Mouse (Mus musculus): Measurements from ENCODE around the gene Plekhs1. TPM values are rescaled to one million over a fixed set of nuclear protein-coding genes. Genes with fewer than 3 reads are reported as not detected.

Plekhs1 gene
- total and polyA plus RNA-seq, 3 experiments = 0.84 to 0.85 TPM; not detected in 1

DNA sequence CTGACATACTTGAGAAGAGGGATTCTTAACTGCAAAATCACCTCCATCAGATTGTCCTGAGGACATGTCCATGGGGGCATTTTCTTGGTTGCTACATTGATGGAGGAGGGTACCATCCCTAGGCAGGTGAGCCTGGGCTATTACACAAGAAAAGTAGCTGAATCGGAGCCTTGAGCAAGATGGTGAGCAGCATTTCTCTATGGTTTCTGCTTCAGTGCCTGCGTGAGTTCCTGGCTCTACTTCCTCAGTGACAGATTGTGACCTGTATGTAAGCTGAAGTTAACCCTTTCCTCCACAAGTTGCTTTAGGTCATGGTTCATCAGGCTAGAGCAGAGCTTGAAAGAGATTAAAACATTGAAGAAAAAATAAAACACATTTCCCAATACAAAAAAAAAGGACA lies 6.1 kb upstream of the Plekhs1 start:
- TF ChIP-seq POLR2A (IDR thresholded peaks at IDR 0.05; ENCODE audit: control insufficient read depth in 1 of 2, insufficient read depth in 1 of 2, low read depth in 1 of 2, low read length in 2 of 2, poor library complexity in 1 of 2) (no peak), EP300 (IDR thresholded peaks at IDR 0.05; ENCODE audit: low read depth in 1 of 2, low read length in 2 of 2) (peak in 1 of 2 experiments; percentile 37; a peak in 1 of 4 replicates)
- Histone ChIP-seq H3K79me2 (ENCODE audit: control insufficient read depth, insufficient read depth, low read length, poor library complexity) (no peaks in the 10 kb centered on the region), H3K27ac (ENCODE audit: control insufficient read depth, low read depth, low read length) (no peak overlapping the region), H3K4me3 (ENCODE audit: control insufficient read depth in 1 of 2, insufficient read depth in 1 of 2, low read depth in 2 of 2, low read length in 2 of 2) (no peak overlapping the region), H3K9ac (ENCODE audit: control insufficient read depth, low read depth, low read length, poor library complexity, severe bottlenecking) (no peak overlapping the region), H3K4me1 (ENCODE audit: control insufficient read depth in 1 of 2, insufficient read depth in 2 of 2, low read length in 2 of 2) (peaks cover 33 to 38% of the 10 kb centered on the region in 2 experiments), H3K9me3 (replicated peaks; ENCODE audit: insufficient read depth, low read length) (no peaks in the 10 kb centered on the region), H3K27me3 (ENCODE audit: control insufficient read depth in 1 of 2, insufficient read depth in 2 of 2, low read length in 2 of 2) (no peaks in the 10 kb centered on the region), H3K36me3 (ENCODE audit: control insufficient read depth in 1 of 2, insufficient read depth in 2 of 2, low read length in 2 of 2) (peaks cover 0 to 31% of the 10 kb centered on the region in 2 experiments; a peak in 2 of 4 replicates)
- DNase-seq (ENCODE audit: low read depth, low spot score) = peak; percentile 54

DNA sequence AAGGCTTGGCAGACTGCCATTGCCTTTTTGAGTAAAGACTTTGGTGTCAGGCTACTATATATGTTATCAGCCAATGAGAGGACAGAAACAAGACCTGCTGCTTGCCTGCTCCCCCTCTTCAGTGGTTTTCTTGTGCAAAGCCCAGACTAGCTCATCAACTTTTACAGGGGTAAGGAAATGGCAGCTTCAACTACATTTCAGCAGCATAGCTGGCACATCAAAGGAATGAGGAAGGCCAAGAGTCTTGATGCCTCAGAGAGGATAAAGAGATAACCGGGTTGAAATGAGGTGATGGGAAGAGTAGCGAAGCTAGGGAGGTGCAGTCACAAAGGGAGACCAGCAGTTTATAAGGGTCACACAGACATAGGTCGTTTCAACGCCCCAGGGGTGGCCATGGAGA lies 3.9 kb upstream of the Plekhs1 start:
- peaks cover 51 to 55% of the 10 kb centered on the region in 2 experiments for H3K4me1 ChIP-seq (ENCODE audit: control insufficient read depth in 1 of 2, insufficient read depth in 2 of 2, low read length in 2 of 2)
- no peaks in the 10 kb centered on the region for H3K27me3 ChIP-seq (ENCODE audit: control insufficient read depth in 1 of 2, insufficient read depth in 2 of 2, low read length in 2 of 2)
- H3K79me2 ChIP-seq (ENCODE audit: control insufficient read depth, insufficient read depth, low read length, poor library complexity) = no peaks in the 10 kb centered on the region
- H3K9me3 ChIP-seq (replicated peaks; ENCODE audit: insufficient read depth, low read length) = no peaks in the 10 kb centered on the region
- DNase-seq (ENCODE audit: low read depth, low spot score) = peak; percentile 88
- no peak overlapping the region for H3K9ac ChIP-seq (ENCODE audit: control insufficient read depth, low read depth, low read length, poor library complexity, severe bottlenecking)
- peak overlapping the region; percentile 4 to 9; a peak in 3 of 4 replicates for H3K4me3 ChIP-seq (ENCODE audit: control insufficient read depth in 1 of 2, insufficient read depth in 1 of 2, low read depth in 2 of 2, low read length in 2 of 2)
- peaks cover 0 to 47% of the 10 kb centered on the region in 2 experiments; a peak in 2 of 4 replicates for H3K36me3 ChIP-seq (ENCODE audit: control insufficient read depth in 1 of 2, insufficient read depth in 2 of 2, low read length in 2 of 2)
- peak overlapping the region; percentile 40 for H3K27ac ChIP-seq (ENCODE audit: control insufficient read depth, low read depth, low read length)
- TF ChIP-seq USF1 (IDR thresholded peaks at IDR 0.05; ENCODE audit: low read depth, low read length) = peak; percentile 32; the same call in 1 of the 2 replicates
- 0 out of 2 replicates have a peak, but pooled peaks have one; percentile 28 for TF ChIP-seq MYB (IDR thresholded peaks at IDR 0.05; ENCODE audit: low read depth, low read length)
- no peak for TF ChIP-seq ZKSCAN1 (IDR thresholded peaks at IDR 0.05; ENCODE audit: low read depth, low read length)
- no peak for TF ChIP-seq NRF1 (IDR thresholded peaks at IDR 0.05; ENCODE audit: insufficient read depth, low read depth, low read length, poor library complexity, severe bottlenecking)
- 0 out of 2 replicates have a peak, but pooled peaks have one; percentile 19 for TF ChIP-seq TBP (IDR thresholded peaks at IDR 0.05; ENCODE audit: low read depth, low read length)
- TF ChIP-seq MAFK (IDR thresholded peaks at IDR 0.05; ENCODE audit: borderline replicate concordance, low read depth, low read length) = peak; percentile 17; the same call in 1 of the 2 replicates
- no peak for TF ChIP-seq POLR2A (IDR thresholded peaks at IDR 0.05; ENCODE audit: control insufficient read depth in 1 of 2, insufficient read depth in 1 of 2, low read depth in 1 of 2, low read length in 2 of 2, poor library complexity in 1 of 2)
- TF ChIP-seq RAD21 (IDR thresholded peaks at IDR 0.05; ENCODE audit: low read depth, low read length) = no peak
- 0 out of 2 replicates have a peak, but pooled peaks have one; percentile 5 for TF ChIP-seq BHLHE40 (IDR thresholded peaks at IDR 0.05; ENCODE audit: borderline replicate concordance, low read depth, low read length)
- no peak for TF ChIP-seq JUND (IDR thresholded peaks at IDR 0.05; ENCODE audit: low read depth, low read length)
- TF ChIP-seq MAZ (IDR thresholded peaks at IDR 0.05; ENCODE audit: low read depth, low read length) = no peak
- peak; percentile 5; the same call in 1 of the 2 replicates for TF ChIP-seq ZNF384 (IDR thresholded peaks at IDR 0.05; ENCODE audit: low read depth, low read length)
- peak; percentile 37; the same call in 1 of the 2 replicates for TF ChIP-seq HCFC1 (IDR thresholded peaks at IDR 0.05; ENCODE audit: low read depth, low read length)
- TF ChIP-seq MXI1 (IDR thresholded peaks at IDR 0.05; ENCODE audit: low read depth, low read length) = peak; percentile 31; the same call in 1 of the 2 replicates
- TF ChIP-seq MAX (IDR thresholded peaks at IDR 0.05; ENCODE audit: low read length) = no peak
- TF ChIP-seq TCF12 (IDR thresholded peaks at IDR 0.05; ENCODE audit: low read depth, low read length) = peak; percentile 59; the same call in 1 of the 2 replicates
- TF ChIP-seq SMC3 (IDR thresholded peaks at IDR 0.05; ENCODE audit: low read depth, low read length) = no peak
- TF ChIP-seq POLR2AphosphoS5 (IDR thresholded peaks at IDR 0.05; ENCODE audit: borderline replicate concordance, low read depth, low read length) = no peak
- no peak for TF ChIP-seq USF2 (IDR thresholded peaks at IDR 0.05; ENCODE audit: borderline replicate concordance in 1 of 2, insufficient read depth in 1 of 2, low read depth in 1 of 2, low read length in 2 of 2)
- no peak for TF ChIP-seq TAL1 (IDR thresholded peaks at IDR 0.05; ENCODE audit: low read length)
- no peak for TF ChIP-seq KAT2A (conservative IDR thresholded peaks at IDR 0.05; ENCODE audit: low read depth, low read length)
- peak; percentile 62 to 67 for TF ChIP-seq EP300 (IDR thresholded peaks at IDR 0.05; ENCODE audit: low read depth in 1 of 2, low read length in 2 of 2)
- no peak for TF ChIP-seq MYC (IDR thresholded peaks at IDR 0.05; ENCODE audit: low read depth, low read length)
- peak; percentile 70; the same call in 1 of the 2 replicates for TF ChIP-seq ETS1 (IDR thresholded peaks at IDR 0.05; ENCODE audit: low read depth, low read length)
- peak; percentile 43; the same call in 1 of the 2 replicates for TF ChIP-seq NELFE (IDR thresholded peaks at IDR 0.05; ENCODE audit: low read depth, low read length)
- TF ChIP-seq RCOR1 (IDR thresholded peaks at IDR 0.05; ENCODE audit: low read depth, low read length) = peak; percentile 54; the same call in 1 of the 2 replicates
- no peak for TF ChIP-seq MEF2A (IDR thresholded peaks at IDR 0.05; ENCODE audit: extremely low read depth, insufficient replicate concordance, low read depth, low read length, poor library complexity, severe bottlenecking)
- no peak for TF ChIP-seq GABPA (IDR thresholded peaks at IDR 0.05; ENCODE audit: low read depth, low read length)
- peak; percentile 51; the same call in 1 of the 2 replicates for TF ChIP-seq GATA1 (IDR thresholded peaks at IDR 0.05; ENCODE audit: low read depth, low read length)
